Mouse (Mus musculus): ENCODE results near the gene Olfr769. TPM values are rescaled to one million over a fixed set of nuclear protein-coding genes. Genes with fewer than 3 reads are reported as not detected.
"Not testable (repeated sequence)": the region's sequence is repeated elsewhere in the genome, so short reads cannot be mapped to it uniquely, and the experiment has no call there.

The Olfr769 gene
- polyA plus RNA-seq (2012; rRNA removed) = not detected in 2 replicates

DNA sequence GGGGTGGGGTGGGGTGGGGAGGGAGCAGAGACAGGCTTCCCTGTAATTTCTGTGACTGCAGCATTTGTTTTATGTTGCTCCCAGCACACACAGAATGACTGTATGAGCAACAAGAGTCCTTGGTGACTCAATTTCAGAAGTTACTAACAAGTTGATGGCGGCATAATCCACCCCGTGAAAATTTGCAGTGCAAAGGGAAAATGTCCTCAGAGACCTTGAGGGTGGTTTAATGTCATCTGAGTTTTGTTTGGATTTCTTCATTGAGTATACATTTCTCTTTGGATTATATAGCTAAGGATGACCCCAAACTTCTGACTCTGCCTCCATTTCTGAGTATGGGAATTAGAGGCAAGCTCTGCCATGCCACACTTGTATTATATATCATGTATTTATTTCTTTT lies at the start of gene Olfr769:
Gene Olfr769, minus strand, starts transcription at position 101 of the 400 bp plus-strand sequence.
- no peak for TF ChIP-seq CTCF (IDR thresholded peaks at IDR 0.05; ENCODE audit: borderline replicate concordance, extremely low read depth, insufficient read depth, insufficient read length)
- TF ChIP-seq POLR2A (IDR thresholded peaks at IDR 0.05; ENCODE audit: borderline replicate concordance, extremely low read depth, insufficient read depth, insufficient read length, poor library complexity, severe bottlenecking) = no peak
- no peak for DNase-seq (ENCODE audit: low read depth)

DNA sequence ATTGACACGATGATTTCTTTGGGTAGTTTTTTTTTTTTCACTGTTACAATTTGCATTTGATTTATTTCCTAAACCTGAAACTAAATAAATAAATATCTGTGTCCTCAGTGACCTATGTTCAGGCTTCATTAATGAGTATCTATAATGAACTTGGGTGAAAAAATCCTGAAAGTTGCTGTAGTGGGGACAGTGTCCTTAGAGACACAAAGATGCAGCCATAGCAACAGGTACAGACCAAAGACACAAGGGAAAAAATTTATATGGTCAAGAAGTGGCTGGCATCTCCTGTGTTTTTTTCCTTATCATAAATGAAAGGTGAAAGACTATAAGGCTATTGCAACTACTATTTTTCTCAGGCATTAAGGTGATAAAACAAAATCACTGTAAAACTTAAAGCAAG lies 47.0 kb upstream of the Olfr769 start, which contains the start of gene Olfr771:
Gene Olfr771, minus strand, starts transcription at position 101 of the 400 bp plus-strand sequence.
- DNase-seq (ENCODE audit: low read depth) = no peak
- no peak for TF ChIP-seq CTCF (IDR thresholded peaks at IDR 0.05; ENCODE audit: borderline replicate concordance, extremely low read depth, insufficient read depth, insufficient read length)
- TF ChIP-seq POLR2A (IDR thresholded peaks at IDR 0.05; ENCODE audit: borderline replicate concordance, extremely low read depth, insufficient read depth, insufficient read length, poor library complexity, severe bottlenecking) = no peak

- DNase-seq (ENCODE audit: low read depth) = no peak
- TF ChIP-seq CTCF (IDR thresholded peaks at IDR 0.05; ENCODE audit: borderline replicate concordance, extremely low read depth, insufficient read depth, insufficient read length) (no peak), POLR2A (IDR thresholded peaks at IDR 0.05; ENCODE audit: borderline replicate concordance, extremely low read depth, insufficient read depth, insufficient read length, poor library complexity, severe bottlenecking) (no peak)
These were observed 21.2 kb upstream of the Olfr769 start, which contains the start of gene Olfr770 for GRCm38 (mm10) chr10:129138898-129139297. Gene Olfr770, minus strand, starts transcription at chr10:129138998.

DNA sequence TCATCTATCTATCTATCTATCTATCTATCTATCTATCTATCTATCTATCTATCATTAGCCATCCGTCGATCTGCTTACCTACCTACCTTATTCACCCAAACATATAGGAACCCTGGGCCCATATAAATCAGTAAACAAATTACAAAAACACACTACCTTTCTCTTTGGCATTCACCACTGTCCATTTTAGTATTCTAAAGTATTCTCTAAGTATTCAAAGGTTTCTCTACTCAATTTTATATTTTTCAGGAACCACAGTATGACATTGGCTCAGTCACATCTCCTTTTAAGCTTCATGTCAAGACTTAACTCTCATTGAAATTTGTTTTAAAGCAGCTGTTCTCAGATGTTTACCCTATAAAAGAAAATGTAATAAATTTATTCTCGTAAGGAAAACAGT lies 2.5 kb downstream of the Olfr769 start:
- TF ChIP-seq POLR2A (IDR thresholded peaks at IDR 0.05; ENCODE audit: borderline replicate concordance, extremely low read depth, insufficient read depth, insufficient read length, poor library complexity, severe bottlenecking) (no peak), CTCF (IDR thresholded peaks at IDR 0.05; ENCODE audit: borderline replicate concordance, extremely low read depth, insufficient read depth, insufficient read length) (no peak)
- no peak for DNase-seq (ENCODE audit: low read depth)

- DNase-seq (ENCODE audit: low read depth) = no peak
- TF ChIP-seq POLR2A (IDR thresholded peaks at IDR 0.05; ENCODE audit: borderline replicate concordance, extremely low read depth, insufficient read depth, insufficient read length, poor library complexity, severe bottlenecking) = no peak
These were observed 16.4 kb downstream of the Olfr769 start for GRCm38 (mm10) chr10:129101231-129101630.

DNA sequence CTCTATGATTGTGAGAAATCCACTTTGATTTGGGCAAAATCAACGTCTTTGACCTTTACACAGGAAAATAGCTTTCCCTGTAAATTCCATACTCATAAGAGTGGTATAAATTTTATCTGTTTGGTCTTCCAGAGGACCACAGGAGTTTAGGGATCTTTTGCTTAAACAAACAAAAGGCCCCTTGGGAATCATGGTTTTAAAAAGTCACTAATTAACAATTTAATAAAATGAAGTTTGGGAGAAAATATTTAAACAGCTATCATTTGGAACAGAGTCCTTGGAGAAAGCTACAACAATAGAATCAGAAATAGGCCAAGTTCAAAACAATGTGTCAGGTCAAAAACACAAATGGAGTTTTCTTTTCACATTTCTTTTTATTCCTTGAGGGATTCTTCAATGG lies 18.4 kb downstream of the Olfr769 start, which contains the start of gene Olfr768:
Gene Olfr768, minus strand, starts transcription at position 101 of the 400 bp plus-strand sequence.
- no peak for DNase-seq (ENCODE audit: low read depth)
- TF ChIP-seq CTCF (IDR thresholded peaks at IDR 0.05; ENCODE audit: borderline replicate concordance, extremely low read depth, insufficient read depth, insufficient read length) = no peak

GRCm38 (mm10) chr10:129082810-129083209 lies 34.9 kb downstream of the Olfr769 start, which contains the start of gene Olfr767:
Gene Olfr767, minus strand, starts transcription at chr10:129082910.
- DNase-seq (ENCODE audit: low read depth) = not testable (repeated sequence)

DNA sequence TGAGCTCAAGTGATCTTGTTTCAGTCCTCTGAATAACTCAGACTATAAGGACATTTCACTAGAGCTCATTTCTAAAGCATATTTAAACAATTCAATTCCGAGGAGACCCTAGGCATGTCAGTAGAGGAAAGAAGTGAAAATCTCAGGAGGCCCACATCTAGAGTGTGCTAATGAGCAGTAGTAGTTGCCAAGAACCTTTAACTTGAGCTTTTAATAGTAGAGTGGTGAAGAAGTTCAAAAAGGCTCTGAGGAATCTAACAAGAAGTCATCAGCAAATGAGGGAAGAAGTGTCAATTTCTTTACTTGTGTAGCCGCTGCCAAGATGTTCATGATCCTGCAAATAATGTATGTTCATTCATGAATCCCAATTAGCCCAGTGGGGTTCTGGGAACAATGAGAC lies 48.8 kb downstream of the Olfr769 start, which contains the start of gene Olfr766-ps1:
Gene Olfr766-ps1, minus strand, starts transcription at position 101 of the 400 bp plus-strand sequence.
- TF ChIP-seq CTCF (IDR thresholded peaks at IDR 0.05; ENCODE audit: borderline replicate concordance, extremely low read depth, insufficient read depth, insufficient read length) = no peak
- TF ChIP-seq POLR2A (IDR thresholded peaks at IDR 0.05; ENCODE audit: borderline replicate concordance, extremely low read depth, insufficient read depth, insufficient read length, poor library complexity, severe bottlenecking) = no peak
- peak; percentile 13 for DNase-seq (ENCODE audit: low read depth)

Other genes starting within 250 kb of the Olfr769 start
- 10.1 and 17.4 TPM in 2 replicates for gene Gdf11, start 226.1 kb downstream of the Olfr769 start, polyA plus RNA-seq (2012; rRNA removed)
- 59.6 and 74.0 TPM in 2 replicates for gene Cd63, start 216.9 kb downstream of the Olfr769 start, polyA plus RNA-seq (2012; rRNA removed)
- gene Rdh5, start 195.0 kb downstream of the Olfr769 start, polyA plus RNA-seq (2012; rRNA removed) = 21.7 and 23.6 TPM in 2 replicates
- gene Bloc1s1, start 193.8 kb downstream of the Olfr769 start, polyA plus RNA-seq (2012; rRNA removed) = 269 and 298 TPM in 2 replicates
- gene Itga7, start 184.0 kb downstream of the Olfr769 start, polyA plus RNA-seq (2012; rRNA removed) = 5.8 and 7.1 TPM in 2 replicates
- 0.08 TPM in 1 of 2 replicates, not detected in the other for gene Mettl7b, start 156.9 kb downstream of the Olfr769 start, polyA plus RNA-seq (2012; rRNA removed)
- gene Olfr9, start 128.4 kb downstream of the Olfr769 start, polyA plus RNA-seq (2012; rRNA removed) = not detected in 2 replicates
- not detected in 2 replicates for gene Olfr763, start 107.1 kb downstream of the Olfr769 start, polyA plus RNA-seq (2012; rRNA removed)
- not detected in 2 replicates for gene Olfr764-ps1, start 78.0 kb downstream of the Olfr769 start, polyA plus RNA-seq (2012; rRNA removed)
- not detected in 2 replicates for gene Olfr765, start 67.9 kb downstream of the Olfr769 start, polyA plus RNA-seq (2012; rRNA removed)
- gene Olfr766-ps1, start 48.9 kb downstream of the Olfr769 start, polyA plus RNA-seq (2012; rRNA removed) = not detected in 2 replicates
- gene Olfr767, start 35.0 kb downstream of the Olfr769 start, polyA plus RNA-seq (2012; rRNA removed) = not detected in 2 replicates
- not detected in 2 replicates for gene Olfr768, start 18.5 kb downstream of the Olfr769 start, polyA plus RNA-seq (2012; rRNA removed)
- not detected in 2 replicates for gene Olfr770, start 21.1 kb upstream of the Olfr769 start, polyA plus RNA-seq (2012; rRNA removed)
- gene Olfr771, start 46.9 kb upstream of the Olfr769 start, polyA plus RNA-seq (2012; rRNA removed) = not detected in 2 replicates
- not detected in 2 replicates for gene Olfr772, start 60.1 kb upstream of the Olfr769 start, polyA plus RNA-seq (2012; rRNA removed)
- gene Olfr773, start 69.6 kb upstream of the Olfr769 start, polyA plus RNA-seq (2012; rRNA removed) = not detected in 2 replicates
- gene Olfr774, start 118.3 kb upstream of the Olfr769 start, polyA plus RNA-seq (2012; rRNA removed) = not detected in 2 replicates
- gene Olfr775, start 130.6 kb upstream of the Olfr769 start, polyA plus RNA-seq (2012; rRNA removed) = not detected in 2 replicates
- gene Olfr776, start 141.3 kb upstream of the Olfr769 start, polyA plus RNA-seq (2012; rRNA removed) = not detected in 2 replicates
- not detected in 2 replicates for gene Olfr777, start 153.6 kb upstream of the Olfr769 start, polyA plus RNA-seq (2012; rRNA removed)
- gene Olfr780, start 200.3 kb upstream of the Olfr769 start, polyA plus RNA-seq (2012; rRNA removed) = not detected in 2 replicates
- gene Olfr781, start 211.0 kb upstream of the Olfr769 start, polyA plus RNA-seq (2012; rRNA removed) = not detected in 2 replicates
- not detected in 2 replicates for gene Olfr782, start 231.0 kb upstream of the Olfr769 start, polyA plus RNA-seq (2012; rRNA removed)

Data from brain, embryonic 14.5 days (tissue).